Mouse (Mus musculus): ENCODE results near the gene Gm45062.
"Not testable (repeated sequence)": the region's sequence is repeated elsewhere in the genome, so short reads cannot be mapped to it uniquely, and the experiment has no call there.

Gene Gm45062

GRCm38 (mm10) chr6:8498961-8499360 is 239.7 kb downstream of the Gm45062 start:
- intact Hi-C loops (cut with DNase I): no loop called here

GRCm38 (mm10) chr6:8503953-8504352 is 244.7 kb downstream of the Gm45062 start:
- intact Hi-C loops (cut with DNase I): no loop called here

- intact Hi-C loops (cut with DNase I): loop anchor here (5.0 kb wide), 1 partner anchor 242 kb away; no protein-coding TSS in a partner anchor
Observed at GRCm38 (mm10) chr6:8504521-8505228, 245.4 kb downstream of the Gm45062 start.

- intact Hi-C loops (cut with DNase I): loop anchor here (5.0 kb wide), 1 partner anchor 244 kb away; no protein-coding TSS in a partner anchor
Observed at GRCm38 (mm10) chr6:8506631-8507030, 247.4 kb downstream of the Gm45062 start.

GRCm38 (mm10) chr6:8508883-8509536 is 249.8 kb downstream of the Gm45062 start:
- intact Hi-C loops (cut with DNase I): loop anchor here (5.0 kb wide), 1 partner anchor 247 kb away; no protein-coding TSS in a partner anchor

- intact Hi-C loops (cut with DNase I): loop anchor here (5.0 kb wide), 1 partner anchor 247 kb away; no protein-coding TSS in a partner anchor
Observed at GRCm38 (mm10) chr6:8509551-8509950, 250.3 kb downstream of the Gm45062 start, which contains the start of gene Glcci1. Gene Glcci1, plus strand, starts transcription at chr6:8509600.

- intact Hi-C loops (cut with DNase I): loop anchor here (2.0 to 5.0 kb wide), 2 partner anchors 223 to 248 kb away; no protein-coding TSS in a partner anchor
Observed at GRCm38 (mm10) chr6:8509961-8510863, 251.0 kb downstream of the Gm45062 start.

GRCm38 (mm10) chr6:8510864-8511428 is 251.7 kb downstream of the Gm45062 start:
- intact Hi-C loops (cut with DNase I): loop anchor here (2.0 kb wide), 1 partner anchor 222 kb away; no protein-coding TSS in a partner anchor

GRCm38 (mm10) chr6:8511447-8511846 is 252.2 kb downstream of the Gm45062 start:
- intact Hi-C loops (cut with DNase I): loop anchor here (2.0 kb wide), 1 partner anchor 221 kb away; no protein-coding TSS in a partner anchor

GRCm38 (mm10) chr6:8512416-8512815 is 253.2 kb downstream of the Gm45062 start:
- intact Hi-C loops (cut with DNase I): no loop called here

GRCm38 (mm10) chr6:8519687-8520086 is 260.4 kb downstream of the Gm45062 start:
- intact Hi-C loops (cut with DNase I): no loop called here

GRCm38 (mm10) chr6:8521231-8521630 is 262.0 kb downstream of the Gm45062 start:
- intact Hi-C loops (cut with DNase I): no loop called here

- intact Hi-C loops (cut with DNase I): no loop called here
Observed at GRCm38 (mm10) chr6:8524717-8525116, 265.5 kb downstream of the Gm45062 start.

GRCm38 (mm10) chr6:8531104-8531894 is 272.0 kb downstream of the Gm45062 start:
- intact Hi-C loops (cut with DNase I): no loop called here

GRCm38 (mm10) chr6:8536944-8537343 is 277.7 kb downstream of the Gm45062 start:
- intact Hi-C loops (cut with DNase I): no loop called here

GRCm38 (mm10) chr6:8541531-8541930 is 282.3 kb downstream of the Gm45062 start:
- intact Hi-C loops (cut with DNase I): not testable (repeated sequence)

GRCm38 (mm10) chr6:8544822-8545221 is 285.6 kb downstream of the Gm45062 start:
- intact Hi-C loops (cut with DNase I): no loop called here

GRCm38 (mm10) chr6:8545780-8546179 is 286.5 kb downstream of the Gm45062 start:
- intact Hi-C loops (cut with DNase I): no loop called here

GRCm38 (mm10) chr6:8551155-8551554 is 291.9 kb downstream of the Gm45062 start:
- intact Hi-C loops (cut with DNase I): no loop called here

Measured in adrenal gland (tissue).